Mouse (Mus musculus) spleen, adult 2 months (tissue): Measurements from ENCODE around the gene Dlgap4.

Experiments used
- CTCF ChIP-seq: fragments of 200-500 bp; IDR thresholded peaks from 2 replicates; pipeline ENCODE4 v1.5.1; 2011; ENCODE audit warnings: mild to moderate bottlenecking, inconsistent platforms; ENCODE audit not compliant: insufficient read depth, insufficient read length, insufficient replicate concordance; ENCODE audit errors: extremely low read depth
- POLR2A ChIP-seq: fragments of 200-500 bp; IDR thresholded peaks from 2 replicates; pipeline ENCODE4 v1.6.1; 2011; ENCODE audit warnings: low read depth, low read length, inconsistent platforms

- no peak for TF ChIP-seq CTCF
- no peak for TF ChIP-seq POLR2A
These were observed 147.5 kb downstream of the Dlgap4 start for GRCm38 (mm10) chr2:156760843-156761505.
